Mouse (Mus musculus) MEL (cell line): Measurements from ENCODE around the gene Rgl3. TPM values are rescaled to one million over a fixed set of nuclear protein-coding genes. Genes with fewer than 3 reads are reported as not detected.

ENCODE experiments used
- DNase-seq: peaks from one replicate; pipeline ENCODE4 v3.0.0; 2011; ENCODE audit warnings: low read depth, low spot score
- H3K27ac ChIP-seq: 2 replicates; pipeline ENCODE4 v1.5.1; 2012; ENCODE audit warnings: low read depth, mild to moderate bottlenecking, control low read depth, low read length, moderate library complexity; ENCODE audit not compliant: control insufficient read depth
- H3K27me3 ChIP-seq, 2 experiments: fragments of 150-350 bp in 1 of 2; sonication (generic) in 1 of 2; 2 replicates each; pipeline ENCODE4 v1.6.1; 2012; ENCODE audit warnings: low read length in 2 of 2, mild to moderate bottlenecking in 2 of 2, improper control_type of control experiment in 1 of 2, moderate library complexity in 1 of 2; ENCODE audit not compliant: insufficient read depth in 2 of 2, control insufficient read depth in 1 of 2
- H3K36me3 ChIP-seq, 2 experiments: 2 replicates each; pipeline ENCODE4 v1.6.1; 2012 to 2014; ENCODE audit warnings: low read length in 2 of 2, improper control_type of control experiment in 1 of 2, inconsistent platforms in 1 of 2, mild to moderate bottlenecking in 1 of 2; ENCODE audit not compliant: insufficient read depth in 2 of 2, control insufficient read depth in 1 of 2
- H3K4me1 ChIP-seq, 2 experiments: fragments of 150-350 bp in 1 of 2; sonication (generic) in 1 of 2; 2 replicates each; pipeline ENCODE4 v1.6.1; 2012; ENCODE audit warnings: low read length in 2 of 2, improper control_type of control experiment in 1 of 2, mild to moderate bottlenecking in 1 of 2; ENCODE audit not compliant: insufficient read depth in 2 of 2, control insufficient read depth in 1 of 2
- H3K4me3 ChIP-seq, 2 experiments: fragments of 150-350 bp in 1 of 2; sonication (generic) in 1 of 2; 2 replicates each; pipeline ENCODE4 v1.5.1; 2012; ENCODE audit warnings: low read depth in 2 of 2, low read length in 2 of 2, mild to moderate bottlenecking in 2 of 2, moderate library complexity in 2 of 2, control low read depth in 1 of 2, improper control_type of control experiment in 1 of 2; ENCODE audit not compliant: control insufficient read depth in 1 of 2, insufficient read depth in 1 of 2
- H3K79me2 ChIP-seq: 2 replicates; pipeline ENCODE4 v1.6.1; 2012; ENCODE audit warnings: mild to moderate bottlenecking, low read length, moderate library complexity; ENCODE audit not compliant: control insufficient read depth, poor library complexity, insufficient read depth
- H3K9ac ChIP-seq: 2 replicates; pipeline ENCODE4 v1.6.1; 2012; ENCODE audit warnings: low read depth, mild to moderate bottlenecking, control low read depth, low read length, moderate library complexity; ENCODE audit not compliant: control insufficient read depth, poor library complexity, severe bottlenecking
- H3K9me3 ChIP-seq: fragments of 150-350 bp; sonication (generic); replicated peaks from 2 replicates; pipeline ENCODE4 v1.6.1; 2012; ENCODE audit warnings: mild to moderate bottlenecking, low read length, improper control_type of control experiment, moderate library complexity; ENCODE audit not compliant: insufficient read depth
- E2F4 ChIP-seq: IDR thresholded peaks from 2 replicates; pipeline ENCODE4 v1.6.1; 2011; ENCODE audit warnings: low read depth, low read length, improper control_type of control experiment, borderline replicate concordance
- GATA1 ChIP-seq: IDR thresholded peaks from 2 replicates; pipeline ENCODE4 v1.6.1; 2011; ENCODE audit warnings: low read depth, low read length, improper control_type of control experiment
- MAZ ChIP-seq: IDR thresholded peaks from 2 replicates; pipeline ENCODE4 v1.6.1; 2012; ENCODE audit warnings: low read depth, mild to moderate bottlenecking, inconsistent platforms, low read length, improper control_type of control experiment
- MYB ChIP-seq: IDR thresholded peaks from 2 replicates; pipeline ENCODE4 v1.6.1; 2011; ENCODE audit warnings: mild to moderate bottlenecking, low read depth, low read length, improper control_type of control experiment
- MYC ChIP-seq: IDR thresholded peaks from 2 replicates; pipeline ENCODE4 v1.6.1; 2011; ENCODE audit warnings: low read depth, mild to moderate bottlenecking, low read length, improper control_type of control experiment, moderate library complexity
- POLR2AphosphoS2 ChIP-seq: IDR thresholded peaks from 2 replicates; pipeline ENCODE4 v1.6.1; 2011; ENCODE audit warnings: low read length, improper control_type of control experiment
- POLR2AphosphoS5 ChIP-seq: IDR thresholded peaks from 2 replicates; pipeline ENCODE4 v1.6.1; 2012; ENCODE audit warnings: low read depth, borderline replicate concordance, mild to moderate bottlenecking, inconsistent platforms, low read length, moderate library complexity, mixed read lengths
- TAL1 ChIP-seq: IDR thresholded peaks from 2 replicates; pipeline ENCODE4 v1.6.1; 2012; ENCODE audit warnings: mild to moderate bottlenecking, inconsistent platforms, low read length, moderate library complexity, mixed read lengths
- polyA plus RNA-seq, 2 experiments: library from polyadenylated mRNA; stranded (reverse) in 1 of 2; unstranded in 1 of 2; fragments of >175 nt in 1 of 2; fragments of >200 nt in 1 of 2; gene quantifications; 2 replicates each; pipeline versions ENCODE4 v1.2.1 to v1.2.4; 2012; ENCODE audit warnings: low replicate concordance in 2 of 2, low read depth in 1 of 2; ENCODE audit not compliant: insufficient read length in 2 of 2, insufficient read depth in 1 of 2, missing spikeins in 1 of 2
- total RNA-seq: library from RNA; depleted of rRNA; stranded (reverse); fragments of 300-350 nt; gene quantifications from 2 replicates; pipeline ENCODE4 v1.2.3, GENCODE M21; 2012

Gene Rgl3
- total and polyA plus RNA-seq, 3 experiments, result not detected

- H3K27ac ChIP-seq, result peak within 1 kb of the TSS; percentile 91
- no peaks in the 10 kb centered on the region for H3K9me3 ChIP-seq
- DNase-seq, result peak; percentile 95
- TF ChIP-seq TAL1 (peak; percentile 78), POLR2AphosphoS2 (no peak), GATA1 (peak; percentile 87)
- peaks cover 41% of the 10 kb centered on the region for H3K79me2 ChIP-seq
- H3K4me1 ChIP-seq, result peaks cover 13 to 27% of the 10 kb centered on the region in 2 experiments
- peaks cover 14 to 26% of the 10 kb centered on the region in 2 experiments for H3K36me3 ChIP-seq
- peak within 1 kb of the TSS; percentile 75 to 77 for H3K4me3 ChIP-seq
- H3K9ac ChIP-seq, result peak within 1 kb of the TSS; percentile 77
- peaks cover 0 to 1% of the 10 kb centered on the region in 2 experiments; a peak in 1 of 4 replicates for H3K27me3 ChIP-seq
Observed at GRCm38 (mm10) chr9:21963417-21963816, 25.8 kb downstream of the Rgl3 start, which contains the start of gene Epor. Gene Epor, minus strand, starts transcription at chr9:21963506.

- TF ChIP-seq MYB, result no peak
- TF ChIP-seq GATA1, result peak; percentile 97
- peak; percentile 100 for TF ChIP-seq TAL1
- no peak for TF ChIP-seq MYC
- TF ChIP-seq POLR2AphosphoS5, result peak; percentile 90
- TF ChIP-seq, all 39 proteins: peak for 3
- DNase-seq, result peak; percentile 100
- Histone ChIP-seq H3K27me3 (no peaks in the 10 kb centered on the region), H3K4me3 (peak overlapping the region; percentile 75 to 77), H3K27ac (peak overlapping the region; percentile 91), H3K79me2 (peaks cover 41% of the 10 kb centered on the region), H3K4me1 (peaks cover 13 to 31% of the 10 kb centered on the region in 2 experiments), H3K9ac (peak overlapping the region; percentile 77), H3K36me3 (peaks cover 14 to 26% of the 10 kb centered on the region in 2 experiments), H3K9me3 (no peaks in the 10 kb centered on the region)
Observed at GRCm38 (mm10) chr9:21962416-21963059, 26.7 kb downstream of the Rgl3 start.

GRCm38 (mm10) chr9:21962010-21962409, 27.2 kb downstream of the Rgl3 start:
- Histone ChIP-seq H3K9ac (peak overlapping the region; percentile 77), H3K4me1 (peaks cover 13 to 32% of the 10 kb centered on the region in 2 experiments), H3K36me3 (peaks cover 14 to 26% of the 10 kb centered on the region in 2 experiments), H3K79me2 (peaks cover 41% of the 10 kb centered on the region), H3K27ac (peak overlapping the region; percentile 91), H3K4me3 (peak overlapping the region; percentile 75 to 77), H3K27me3 (no peaks in the 10 kb centered on the region), H3K9me3 (no peaks in the 10 kb centered on the region)
- no peak for DNase-seq
- no peak for TF ChIP-seq E2F4
- no peak for TF ChIP-seq GATA1
- no peak for TF ChIP-seq MAZ
